Mouse (Mus musculus) Muller cell, postnatal 12 days (primary cell): ENCODE results near the gene Pomgnt2.
"Not testable (repeated sequence)": the region's sequence is repeated elsewhere in the genome, so short reads cannot be mapped to it uniquely, and the experiment has no call there.

Source experiments
- DNase-seq: peaks from one replicate; pipeline ENCODE4 v3.0.0-alpha.2; 2015; ENCODE audit errors: inconsistent ontology term

Pomgnt2 gene

GRCm38 (mm10) chr9:121997010-121997409 lies at the start of gene Pomgnt2:
Pomgnt2 (minus strand) TSS chr9:121997110.
- no peak for DNase-seq

- DNase-seq: no peak
Measured at GRCm38 (mm10) chr9:122039848-122040247, 42.9 kb upstream of the Pomgnt2 start.

GRCm38 (mm10) chr9:122038631-122039030 lies 41.7 kb upstream of the Pomgnt2 start:
- DNase-seq: no peak

- no peak for DNase-seq
Measured at GRCm38 (mm10) chr9:122036496-122037054, 39.7 kb upstream of the Pomgnt2 start.

- no peak for DNase-seq
Measured at GRCm38 (mm10) chr9:122035807-122036206, 38.9 kb upstream of the Pomgnt2 start.

- no peak for DNase-seq
Measured at GRCm38 (mm10) chr9:122034949-122035348, 38.0 kb upstream of the Pomgnt2 start.

- DNase-seq: no peak
Measured at GRCm38 (mm10) chr9:122032071-122032470, 35.2 kb upstream of the Pomgnt2 start.

GRCm38 (mm10) chr9:122030706-122031105 lies 33.8 kb upstream of the Pomgnt2 start:
- no peak for DNase-seq

GRCm38 (mm10) chr9:122029765-122030164 lies 32.9 kb upstream of the Pomgnt2 start:
- no peak for DNase-seq

- DNase-seq: no peak
Measured at GRCm38 (mm10) chr9:122027914-122028745, 31.2 kb upstream of the Pomgnt2 start.

GRCm38 (mm10) chr9:122027081-122027913 lies 30.4 kb upstream of the Pomgnt2 start:
- DNase-seq: no peak

GRCm38 (mm10) chr9:122025855-122026590 lies 29.1 kb upstream of the Pomgnt2 start:
- DNase-seq: peak; percentile 70

- no peak for DNase-seq
Measured at GRCm38 (mm10) chr9:122024419-122024818, 27.5 kb upstream of the Pomgnt2 start.

GRCm38 (mm10) chr9:122023873-122024272 lies 27.0 kb upstream of the Pomgnt2 start:
- peak; percentile 20 for DNase-seq

GRCm38 (mm10) chr9:122022776-122023175 lies 25.9 kb upstream of the Pomgnt2 start:
- peak; percentile 90 for DNase-seq

GRCm38 (mm10) chr9:122021581-122021980 lies 24.7 kb upstream of the Pomgnt2 start:
- no peak for DNase-seq

- DNase-seq: not testable (repeated sequence)
Measured at GRCm38 (mm10) chr9:122021171-122021570, 24.3 kb upstream of the Pomgnt2 start.

- DNase-seq: no peak
Measured at GRCm38 (mm10) chr9:122020321-122020720, 23.4 kb upstream of the Pomgnt2 start.

GRCm38 (mm10) chr9:122018782-122019395 lies 22.0 kb upstream of the Pomgnt2 start:
- peak; percentile 75 for DNase-seq

- no peak for DNase-seq
Measured at GRCm38 (mm10) chr9:122018079-122018478, 21.2 kb upstream of the Pomgnt2 start.

- peak; percentile 55 for DNase-seq
Measured at GRCm38 (mm10) chr9:122014241-122014667, 17.3 kb upstream of the Pomgnt2 start.
